Mouse (Mus musculus) left cerebral cortex, adult 2 months (tissue): ENCODE results near the gene Ahnak. TPM values are rescaled to one million over a fixed set of nuclear protein-coding genes. Genes with fewer than 3 reads are reported as not detected.
A peak's percentile ranks its signal among the peaks of the same experiment; 100 is the strongest.
"Not testable (repeated sequence)": the region's sequence is repeated elsewhere in the genome, so short reads cannot be mapped to it uniquely, and the experiment has no call there.

Experiments
- DNase-seq, 2 experiments: peaks; one replicate each; pipeline ENCODE4 v3.0.0; 2021 to 2022; ENCODE audit warnings: low spot score in 2 of 2, mixed read lengths in 1 of 2; ENCODE audit errors: extremely low spot score in 1 of 2
- H3K27ac ChIP-seq: fragments of 200-600 bp; 2 replicates; pipeline ENCODE4 v1.8.1; 2022
- H3K4me3 ChIP-seq: fragments of 200-600 bp; 2 replicates; pipeline ENCODE4 v1.8.1; 2022
- CTCF ChIP-seq: fragments of 200-600 bp; IDR thresholded peaks from 2 replicates; pipeline ENCODE4 v1.8.1; 2022; ENCODE audit warnings: antibody characterized with exemption, mild to moderate bottlenecking, moderate library complexity
- intact Hi-C: fragments of 180-260 bp; cut with DNase I; formaldehyde crosslinking; loops from one replicate; pipeline ENCODE4 v1.15.1; 2025
- total RNA-seq, 2 experiments: library from RNA; stranded (reverse); gene quantifications; 2 replicates each; pipeline ENCODE4 v1.2.3; 2021

Ahnak gene
- total RNA-seq, 2 experiments from 2014 or later = 22.5 to 32.2 TPM

DNA sequence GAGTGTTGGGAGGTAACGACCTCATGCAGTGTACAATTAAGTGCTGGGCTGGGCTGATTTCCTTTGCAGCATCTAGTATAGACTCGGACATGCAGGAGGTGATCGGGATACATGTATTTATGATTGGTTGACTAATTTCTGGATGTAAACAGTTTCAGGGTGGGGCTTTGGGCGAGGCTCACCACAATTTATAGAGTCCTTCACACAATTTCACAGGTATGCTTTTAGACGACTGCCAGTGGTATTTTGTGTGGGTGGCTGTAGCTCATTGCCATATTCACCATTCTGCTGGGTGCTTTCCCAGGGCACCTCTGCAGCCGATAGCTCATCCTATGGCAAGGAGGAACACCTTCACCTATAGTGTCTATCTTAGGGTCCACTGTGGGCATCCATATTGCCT lies 9.5 kb downstream of the Ahnak start:
- H3K27ac ChIP-seq = no peak overlapping the region
- TF ChIP-seq CTCF = no peak
- intact Hi-C loops = loop anchor here (2.0 kb wide), 1 partner anchor 76 kb away; no protein-coding TSS in a partner anchor
- no peak overlapping the region for H3K4me3 ChIP-seq
- DNase-seq = no peak

DNA sequence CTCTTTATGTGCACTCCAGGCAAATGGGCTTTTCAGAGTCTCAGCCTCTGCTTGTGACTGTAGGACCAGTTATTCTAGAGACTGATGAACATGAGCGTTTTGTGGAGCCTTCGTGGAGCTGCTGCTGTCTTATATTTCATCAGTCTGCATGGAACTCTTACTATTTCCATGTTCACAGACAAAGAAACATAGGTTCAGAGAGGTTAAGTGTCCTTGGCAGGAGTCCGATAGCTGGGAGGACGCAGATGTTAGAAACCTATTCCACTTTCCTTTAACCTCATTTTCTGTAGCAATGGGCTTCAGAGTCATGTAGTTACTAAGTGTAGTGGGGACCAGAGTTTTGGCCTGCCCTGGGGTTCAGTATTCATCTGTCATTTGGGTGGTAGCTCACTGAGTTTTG lies 10.1 kb downstream of the Ahnak start:
- intact Hi-C loops = loop anchor here (2.0 kb wide), 1 partner anchor 76 kb away; no protein-coding TSS in a partner anchor
- no peak overlapping the region for H3K4me3 ChIP-seq
- H3K27ac ChIP-seq = no peak overlapping the region
- TF ChIP-seq CTCF = no peak
- DNase-seq = no peak

- intact Hi-C loops, H3K4me3 ChIP-seq, DNase-seq, H3K27ac ChIP-seq: not testable (repeated sequence)
Measured at GRCm38 (mm10) chr19:9006915-9007314, 17.8 kb downstream of the Ahnak start.

GRCm38 (mm10) chr19:9019298-9019697 lies 30.2 kb downstream of the Ahnak start:
- Histone ChIP-seq H3K4me3 (no peak overlapping the region), H3K27ac (no peak overlapping the region)
- no peak for DNase-seq
- intact Hi-C loops = no loop called here
- TF ChIP-seq CTCF = no peak

GRCm38 (mm10) chr19:9023021-9023778 lies 34.1 kb downstream of the Ahnak start:
- peak overlapping the region; percentile 28 for H3K27ac ChIP-seq

DNA sequence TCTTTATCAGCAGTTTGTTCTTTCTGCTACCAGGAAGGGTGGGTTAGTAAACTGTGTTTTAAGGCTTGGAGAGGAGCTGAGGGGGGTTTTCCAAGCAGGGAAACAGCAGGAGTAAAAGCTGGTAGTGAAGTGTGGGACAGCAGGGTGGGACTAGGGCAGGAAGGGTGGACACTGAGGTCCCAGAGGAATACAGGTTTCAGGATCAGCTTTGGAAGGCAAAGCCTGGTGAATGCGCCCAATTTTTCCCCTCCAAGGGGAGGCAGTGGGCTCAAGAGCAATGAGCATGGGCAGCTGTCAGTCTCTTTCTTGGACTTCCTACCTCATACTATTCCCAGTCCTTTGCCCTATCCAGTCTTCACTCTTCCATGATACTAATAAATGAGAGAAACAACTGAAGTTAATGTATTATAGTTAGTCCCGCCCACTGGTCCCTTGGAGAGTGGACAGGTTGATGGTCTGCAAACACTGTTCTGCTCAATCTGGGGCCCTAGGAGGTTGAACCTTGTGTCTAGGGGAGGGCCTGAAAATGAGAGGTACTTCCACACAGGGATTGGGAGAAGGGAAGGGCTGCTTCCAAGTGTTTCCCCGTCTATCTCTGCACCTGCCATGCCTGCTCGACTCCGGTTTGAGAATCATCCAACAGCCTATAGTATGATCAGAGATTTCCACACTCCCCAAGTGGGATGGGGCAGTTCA lies 36.6 kb downstream of the Ahnak start:
- intact Hi-C loops = no loop called here
- DNase-seq = no peak
- Histone ChIP-seq H3K4me3 (no peak overlapping the region), H3K27ac (no peak overlapping the region)
- no peak for TF ChIP-seq CTCF

More at GRCm38 (mm10) chr19:9023021-9023778, 34.1 kb downstream of the Ahnak start:
- H3K4me3 ChIP-seq = no peak overlapping the region
- intact Hi-C loops = no loop called here
- peak in 1 of 2 experiments; percentile 17 for DNase-seq
- TF ChIP-seq CTCF = no peak

GRCm38 (mm10) chr19:9026634-9027033 lies 37.5 kb downstream of the Ahnak start:
- no peak for DNase-seq
- Histone ChIP-seq H3K27ac (no peak overlapping the region), H3K4me3 (no peak overlapping the region)
- TF ChIP-seq CTCF = no peak
- intact Hi-C loops = no loop called here

DNA sequence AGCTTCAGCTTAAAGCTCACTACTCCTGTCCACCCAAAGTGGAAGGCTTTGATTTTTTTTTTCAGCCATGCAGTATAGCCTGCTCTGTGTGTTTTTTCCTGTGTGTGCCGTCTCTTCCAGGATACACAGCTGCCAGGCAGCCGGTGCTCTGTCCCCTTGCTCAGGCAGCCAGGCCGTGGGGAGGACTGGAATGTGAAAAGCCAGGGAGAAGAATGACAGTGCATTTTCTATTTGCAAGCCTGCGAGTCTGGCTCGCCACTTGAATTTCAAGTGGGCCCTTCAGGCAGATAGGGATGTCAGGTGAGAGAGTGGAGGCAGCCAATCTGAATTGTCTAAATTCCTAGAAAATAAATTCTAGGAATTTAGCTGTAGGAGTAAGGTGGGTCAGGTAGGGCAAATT lies 38.7 kb downstream of the Ahnak start:
- intact Hi-C loops = no loop called here
- Histone ChIP-seq H3K4me3 (no peak overlapping the region), H3K27ac (no peak overlapping the region)
- no peak for DNase-seq
- TF ChIP-seq CTCF = no peak

- TF ChIP-seq CTCF = no peak
- Histone ChIP-seq H3K4me3 (no peak overlapping the region), H3K27ac (no peak overlapping the region)
- no peak for DNase-seq
- intact Hi-C loops = no loop called here
Measured at GRCm38 (mm10) chr19:9028375-9028774, 39.3 kb downstream of the Ahnak start.

DNA sequence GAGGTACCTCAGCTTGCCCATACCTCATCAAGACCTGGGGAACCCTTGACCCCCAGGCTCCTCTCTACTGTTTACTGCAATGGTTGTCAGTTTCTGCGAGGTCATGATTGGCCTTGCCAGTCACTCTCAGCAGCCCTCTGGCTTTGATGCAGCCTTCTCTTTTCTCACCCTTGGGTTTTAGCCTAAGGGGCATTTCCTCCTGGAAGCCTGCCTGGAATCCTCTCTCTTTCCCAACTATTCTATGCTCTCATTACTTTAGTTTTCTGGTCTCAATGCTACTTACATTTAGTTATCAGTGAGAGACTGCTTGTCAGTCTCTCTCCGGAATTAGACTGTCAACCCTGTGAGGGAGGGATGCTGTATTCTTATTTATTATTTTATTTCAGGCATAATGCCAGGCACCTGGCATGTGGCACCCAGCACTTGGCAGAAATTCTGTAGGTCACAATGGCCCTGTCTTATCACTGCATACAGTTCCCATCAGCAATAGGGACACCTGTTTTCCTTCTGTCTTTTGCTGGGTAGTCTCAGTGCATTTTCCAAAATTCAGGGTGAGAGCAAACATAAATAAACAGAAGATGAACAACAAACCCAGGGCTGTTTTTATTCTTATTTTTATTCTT lies 40.7 kb downstream of the Ahnak start:
- intact Hi-C loops = no loop called here
- H3K4me3 ChIP-seq = no peak overlapping the region
- TF ChIP-seq CTCF = no peak
- H3K27ac ChIP-seq = no peak overlapping the region
- DNase-seq = no peak

GRCm38 (mm10) chr19:9032502-9033129 lies 43.5 kb downstream of the Ahnak start:
- Histone ChIP-seq H3K27ac (no peak overlapping the region), H3K4me3 (no peak overlapping the region)
- intact Hi-C loops = no loop called here
- no peak for DNase-seq
- no peak for TF ChIP-seq CTCF
